Mouse (Mus musculus) lung, embryonic 16.5 days (tissue): Measurements from ENCODE around the gene Parva. TPM values are rescaled to one million over a fixed set of nuclear protein-coding genes. Genes with fewer than 3 reads are reported as not detected.

Experiments used
- polyA plus RNA-seq: library from polyadenylated mRNA; unstranded; fragments of >200 nt; fragmentation: Nextera tagmentation; extraction: Ambion mirVana; gene quantifications from 2 replicates; pipeline ENCODE4 v1.2.1, GENCODE M21; 2015

The Parva gene
- polyA plus RNA-seq, 1 experiment from 2014 or later: 115 TPM

Other genes with a start within 250 kb of the Parva start
- 27.3 and 27.6 TPM in 2 replicates for gene Mical2, start 201.6 kb upstream of the Parva start, polyA plus RNA-seq